ENCODE assay signal across 8 mouse cellular contexts in genomic region chr5:57720206-57720880, GRCm38 (mm10). TPM values are rescaled to one million over a fixed set of nuclear protein-coding genes. Genes with fewer than 3 reads are reported as not detected.
A peak's percentile ranks its signal among the peaks of the same experiment; 100 is the strongest.
DNase-seq lines count a peak whose midpoint lies in the region; ATAC-seq and TF ChIP-seq lines count a peak whose summit lies in the region.

No protein-coding gene starts in this region.

- H3K27me3 ChIP-seq in heart, embryonic 11.5 days (ENCODE audit: control insufficient read depth, insufficient read depth, low read length) = no peaks in the 10 kb centered on the region
- no peaks in the 10 kb centered on the region for H3K27me3 ChIP-seq in intestine, embryonic 15.5 days (replicated peaks)
- H3K27me3 ChIP-seq in midbrain, postnatal 0 days (ENCODE audit: insufficient read depth, low read length) = no peaks in the 10 kb centered on the region

- H3K9me3 ChIP-seq in heart, embryonic 11.5 days (replicated peaks; ENCODE audit: control insufficient read depth, low read length) = no peaks in the 10 kb centered on the region
- no peaks in the 10 kb centered on the region for H3K9me3 ChIP-seq in intestine, embryonic 15.5 days
- H3K9me3 ChIP-seq in midbrain, postnatal 0 days (ENCODE audit: low read length) = no peaks in the 10 kb centered on the region

- 2% methylated on average over 34 of the region's 34 CpGs for WGBS in heart, embryonic 11.5 days (ENCODE audit: insufficient replicate concordance)
- WGBS in intestine, embryonic 15.5 days = 8% methylated on average over 34 of the region's 34 CpGs
- WGBS in midbrain, postnatal 0 days = 2% methylated on average over 34 of the region's 34 CpGs

- peak overlapping the region; percentile 89 for H3K9ac ChIP-seq in heart, embryonic 11.5 days (ENCODE audit: low read depth, low read length)
- H3K9ac ChIP-seq in intestine, embryonic 15.5 days = peak overlapping the region; percentile 54; the same call in 1 of the 2 replicates
- peak overlapping the region; percentile 81 for H3K9ac ChIP-seq in midbrain, postnatal 0 days (replicated peaks; ENCODE audit: low read length, poor library complexity, severe bottlenecking)

- no peak overlapping the region; the same call in 1 of the 2 replicates for H3K27ac ChIP-seq in heart, embryonic 11.5 days (ENCODE audit: low read depth, low read length)
- no peak overlapping the region for H3K27ac ChIP-seq in intestine, embryonic 15.5 days
- peak overlapping the region; percentile 86 for H3K27ac ChIP-seq in midbrain, postnatal 0 days (ENCODE audit: low read depth, low read length)

- ATAC-seq in heart, embryonic 11.5 days (replicated peaks; ENCODE audit: insufficient number of reproducible peaks, low FRiP score, low TSS enrichment) = no peak
- ATAC-seq in intestine, embryonic 15.5 days = no peak
- no peak for ATAC-seq in midbrain, postnatal 0 days (ENCODE audit: low FRiP score)
- ATAC-seq in granulocyte monocyte progenitor cell, adult 5-6 weeks (replicated peaks; ENCODE audit: poor library complexity, severe bottlenecking) = no peak

- peak overlapping the region; percentile 95 for H3K4me2 ChIP-seq in heart, embryonic 11.5 days
- peak overlapping the region; percentile 93 for H3K4me2 ChIP-seq in intestine, embryonic 15.5 days (replicated peaks)
- H3K4me2 ChIP-seq in midbrain, postnatal 0 days (ENCODE audit: low read depth, low read length, poor library complexity, severe bottlenecking) = peak overlapping the region; percentile 72

- DNase-seq in heart, adult 9 months (ENCODE audit: low spot score in 2 of 2) = no peak
- DNase-seq in urinary bladder, postnatal 25 days (ENCODE audit: low spot score) = peak; percentile 9
- no peak for DNase-seq in urinary bladder, postnatal 14 days (ENCODE audit: low spot score)
- peak; percentile 9 for DNase-seq in midbrain, postnatal 0 days (ENCODE audit: low spot score)
- no peak for DNase-seq in ovary, postnatal 14 days (ENCODE audit: low spot score)

- no peaks in the 10 kb centered on the region for H3K4me1 ChIP-seq in heart, embryonic 11.5 days (ENCODE audit: control insufficient read depth, insufficient read depth, low read length)
- peaks cover 13% of the 10 kb centered on the region; the same call in 1 of the 2 replicates for H3K4me1 ChIP-seq in intestine, embryonic 15.5 days (replicated peaks)
- H3K4me1 ChIP-seq in midbrain, postnatal 0 days (ENCODE audit: insufficient read depth, low read length) = no peaks in the 10 kb centered on the region

- no peaks in the 10 kb centered on the region for H3K36me3 ChIP-seq in heart, embryonic 11.5 days (ENCODE audit: control insufficient read depth, insufficient read depth, low read length)
- H3K36me3 ChIP-seq in intestine, embryonic 15.5 days = no peaks in the 10 kb centered on the region
- no peaks in the 10 kb centered on the region for H3K36me3 ChIP-seq in midbrain, postnatal 0 days (ENCODE audit: insufficient read depth, low read length)

- TF ChIP-seq CTCF in midbrain, postnatal 0 days (IDR thresholded peaks at IDR 0.05) = no peak

- H3K4me3 ChIP-seq in heart, embryonic 11.5 days (ENCODE audit: low read depth, low read length) = peak overlapping the region; percentile 78
- H3K4me3 ChIP-seq in intestine, embryonic 15.5 days (replicated peaks) = peak overlapping the region; percentile 58
- H3K4me3 ChIP-seq in midbrain, postnatal 0 days (ENCODE audit: low read depth, low read length) = peak overlapping the region; percentile 84

RNA-seq across cellular contexts. Expression of gene Pcdh7, which starts 2.6 kb away (rescaled TPM):
- polyA plus RNA-seq in heart, embryonic 11.5 days (2014; fragmentation: Nextera tagmentation; extraction: Ambion mirVana) = 17.6 and 19.4 TPM in 2 replicates
- polyA plus RNA-seq in intestine, embryonic 15.5 days (2015; fragmentation: Nextera tagmentation; extraction: Ambion mirVana) = 5.8 and 6.4 TPM in 2 replicates
- total RNA-seq in midbrain, postnatal 0 days (2014; rRNA removed) = 157 and 178 TPM in 2 replicates
- 25.4 and 29.6 TPM in 2 replicates for polyA plus RNA-seq in midbrain, postnatal 0 days (2015; fragmentation: Nextera tagmentation; extraction: Ambion mirVana)
- 1.1 and 2.2 TPM in 2 replicates for total RNA-seq in granulocyte monocyte progenitor cell, adult 5-6 weeks (2014; fragmentation: Nextera tagmentation)
- 0.93 and 1.2 TPM in 2 replicates for total RNA-seq in granulocyte monocyte progenitor cell, adult 5-6 weeks (2017)

Comparison
In these comparisons a context has a peak if more than half of its experiments do, and no peak if none do; other contexts are left out.
1. DNase-seq: peak in urinary bladder, postnatal 25 days (single experiment) and midbrain, postnatal 0 days (single experiment); none in heart, adult 9 months (0 of 2), urinary bladder, postnatal 14 days (single experiment) and ovary, postnatal 14 days (single experiment).
2. Peak in every context shown above with its lines, with median percentiles within 50 percentile points of each other: H3K4me2 ChIP-seq, H3K4me3 ChIP-seq and H3K9ac ChIP-seq.